Mouse (Mus musculus) retina, postnatal 1 day (tissue): Measurements from ENCODE around the gene Nat8f3.
"Not testable (repeated sequence)": the region's sequence is repeated elsewhere in the genome, so short reads cannot be mapped to it uniquely, and the experiment has no call there.

Source experiments
- DNase-seq: peaks from one replicate; pipeline ENCODE4 v3.0.0-alpha.2; 2012

Nat8f3 gene

GRCm38 (mm10) chr6:85765532-85765931 lies at the start of gene Nat8f3:
TSS of gene Nat8f3 (minus strand) at chr6:85765754.
- peak; percentile 15 for DNase-seq

DNA sequence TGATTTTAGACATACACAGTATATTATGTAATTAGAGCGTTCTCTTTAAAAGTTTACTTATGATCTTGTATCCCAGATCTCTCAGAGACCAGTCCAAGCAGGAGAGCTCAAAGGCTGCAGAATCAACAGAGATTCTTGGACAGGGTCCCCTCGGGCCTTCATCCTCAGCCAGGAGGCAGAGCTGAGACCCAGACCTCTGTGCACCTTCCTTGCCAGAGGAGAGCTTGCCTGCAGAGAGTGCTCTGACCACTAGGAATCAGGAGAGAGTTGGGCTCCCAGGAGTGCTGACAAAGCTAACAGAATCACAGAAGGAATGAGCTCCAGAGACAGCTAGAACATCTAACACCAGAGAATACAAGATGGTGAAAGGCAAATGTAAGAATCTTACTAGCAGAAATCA lies 47.8 kb upstream of the Nat8f3 start:
- no peak for DNase-seq

GRCm38 (mm10) chr6:85810942-85811537 lies 45.5 kb upstream of the Nat8f3 start:
- DNase-seq: not testable (repeated sequence)

- not testable (repeated sequence) for DNase-seq
These were observed 45.0 kb upstream of the Nat8f3 start for GRCm38 (mm10) chr6:85810514-85810913.

DNA sequence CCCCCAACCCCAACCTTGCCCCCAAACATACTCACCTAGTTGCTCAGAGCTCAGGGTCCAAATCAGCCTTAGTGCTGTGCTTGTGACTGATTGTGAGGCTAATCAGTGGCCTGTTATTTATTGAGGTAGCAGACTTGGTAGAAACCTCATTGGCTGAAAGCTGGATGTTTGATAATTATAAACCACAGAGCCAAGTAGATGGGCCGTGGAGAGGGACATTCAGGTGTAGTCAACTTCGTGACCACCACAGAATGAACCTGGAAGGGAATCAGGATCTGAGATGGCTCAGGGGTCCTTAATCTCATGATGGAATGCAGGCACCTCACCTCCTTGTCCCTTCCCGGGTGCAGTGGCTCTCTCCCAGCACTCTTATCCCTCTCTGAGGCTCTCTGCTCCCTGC lies 44.2 kb upstream of the Nat8f3 start:
- DNase-seq: not testable (repeated sequence)

GRCm38 (mm10) chr6:85803180-85803579 lies 37.6 kb upstream of the Nat8f3 start:
- DNase-seq: not testable (repeated sequence)

GRCm38 (mm10) chr6:85763127-85764070 lies 2.2 kb downstream of the Nat8f3 start:
- not testable (repeated sequence) for DNase-seq

GRCm38 (mm10) chr6:85762678-85763077 lies 2.9 kb downstream of the Nat8f3 start:
- DNase-seq: not testable (repeated sequence)

DNA sequence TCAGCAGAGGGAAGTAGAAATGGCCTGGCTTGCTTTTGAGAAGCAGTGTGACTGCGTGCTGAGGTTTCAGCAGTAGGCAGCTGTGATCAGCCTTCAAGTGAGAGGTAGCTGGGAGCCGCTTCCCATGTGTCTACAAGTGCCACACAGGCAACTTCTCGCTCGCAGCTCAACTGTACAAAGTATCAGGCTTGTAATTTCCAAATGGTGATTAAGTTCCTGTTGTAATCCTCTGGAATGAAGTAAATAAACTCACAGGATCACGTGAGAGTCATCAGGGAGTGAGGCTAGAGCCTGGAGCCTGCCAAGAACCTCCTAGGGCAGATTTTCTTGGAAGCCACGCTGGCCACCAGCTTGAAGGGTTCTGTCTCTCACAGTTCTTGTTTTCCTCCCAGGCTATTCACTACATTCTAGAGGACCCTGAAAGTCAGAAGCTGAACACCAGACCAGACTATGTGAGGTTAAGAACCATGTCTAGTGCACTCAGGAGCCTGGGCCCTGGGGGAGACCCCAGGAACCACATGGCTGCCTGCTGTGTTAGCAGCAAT lies 9.8 kb downstream of the Nat8f3 start:
- not testable (repeated sequence) for DNase-seq

DNA sequence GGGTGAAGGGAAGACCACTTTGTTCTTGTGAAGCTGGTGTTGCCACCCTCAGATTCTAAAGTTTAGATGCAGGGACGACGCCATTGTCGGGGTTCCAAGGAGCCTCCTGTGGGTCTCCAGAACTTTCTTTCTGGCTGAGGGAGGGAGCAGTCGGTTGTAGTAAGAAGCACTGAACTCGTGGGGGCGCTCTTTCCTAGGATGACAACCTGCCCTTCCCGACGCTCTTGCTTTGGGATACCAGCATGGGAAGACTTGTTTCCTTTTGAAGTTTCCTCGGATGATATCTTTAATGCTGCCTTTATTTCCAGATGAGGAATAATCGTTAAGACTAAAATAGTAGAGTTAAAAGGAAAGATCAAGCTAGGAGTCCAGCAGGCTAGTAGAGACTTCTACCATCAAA lies 52.4 kb downstream of the Nat8f3 start, which contains the start of gene Nat8f7:
TSS of gene Nat8f7 (minus strand) at position 101 of the 400 bp plus-strand sequence.
- peak; percentile 4 for DNase-seq

GRCm38 (mm10) chr6:85709607-85710006 lies 55.9 kb downstream of the Nat8f3 start:
- not testable (repeated sequence) for DNase-seq

GRCm38 (mm10) chr6:85709206-85709605 lies 56.3 kb downstream of the Nat8f3 start:
- DNase-seq: not testable (repeated sequence)

DNA sequence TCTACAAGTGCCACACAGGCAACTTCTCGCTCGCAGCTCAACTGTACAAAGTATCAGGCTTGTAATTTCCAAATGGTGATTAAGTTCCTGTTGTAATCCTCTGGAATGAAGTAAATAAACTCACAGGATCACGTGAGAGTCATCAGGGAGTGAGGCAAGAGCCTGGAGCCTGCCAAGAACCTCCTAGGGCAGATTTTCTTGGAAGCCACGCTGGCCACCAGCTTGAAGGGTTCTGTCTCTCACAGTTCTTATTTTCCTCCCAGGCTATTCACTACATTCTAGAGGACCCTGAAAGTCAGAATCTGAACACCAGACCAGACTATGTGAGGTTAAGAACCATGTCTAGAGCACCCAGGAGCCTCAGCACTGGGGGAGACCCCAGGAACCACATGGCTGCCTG lies 63.6 kb downstream of the Nat8f3 start:
- DNase-seq: not testable (repeated sequence)
